Mouse (Mus musculus): Measurements from ENCODE around the gene Fryl. TPM values are rescaled to one million over a fixed set of nuclear protein-coding genes. Genes with fewer than 3 reads are reported as not detected.
"Not testable (repeated sequence)": the region's sequence is repeated elsewhere in the genome, so short reads cannot be mapped to it uniquely, and the experiment has no call there.

Gene Fryl
- polyA plus RNA-seq, 1 experiment from 2014 or later: 47.4 TPM

GRCm38 (mm10) chr5:73004046-73004445, 252.4 kb downstream of the Fryl start:
- no peak for ATAC-seq (ENCODE audit: low FRiP score)
- Histone ChIP-seq H3K36me3 (no peaks in the 10 kb centered on the region), H3K4me2 (replicated peaks) (no peak overlapping the region), H3K4me3 (no peak overlapping the region), H3K9ac (no peak overlapping the region), H3K9me3 (replicated peaks) (no peaks in the 10 kb centered on the region), H3K4me1 (peaks cover 4% of the 10 kb centered on the region; the same call in 1 of the 2 replicates), H3K27ac (no peak overlapping the region), H3K27me3 (peaks cover 33% of the 10 kb centered on the region)
- WGBS: 78% methylated on average over 5 of the region's 5 CpGs

- 95% methylated on average over 1 of the region's 1 CpGs for WGBS
- not testable (repeated sequence) for H3K4me3 ChIP-seq; H3K9ac ChIP-seq; H3K4me2 ChIP-seq (replicated peaks); H3K27me3 ChIP-seq; H3K27ac ChIP-seq; ATAC-seq (ENCODE audit: low FRiP score); H3K36me3 ChIP-seq; H3K9me3 ChIP-seq (replicated peaks)
- peaks cover 15% of the 10 kb centered on the region for H3K4me1 ChIP-seq
These were observed 257.9 kb downstream of the Fryl start for GRCm38 (mm10) chr5:72998546-72998945.

GRCm38 (mm10) chr5:72995379-72995778, 261.0 kb downstream of the Fryl start:
- Histone ChIP-seq H3K27me3 (no peaks in the 10 kb centered on the region), H3K27ac (peak overlapping the region; percentile 64), H3K4me3 (no peak overlapping the region), H3K4me1 (peaks cover 20% of the 10 kb centered on the region), H3K9me3 (replicated peaks) (no peaks in the 10 kb centered on the region), H3K36me3 (no peaks in the 10 kb centered on the region), H3K4me2 (replicated peaks) (peak overlapping the region; percentile 36), H3K9ac (no peak overlapping the region)
- peak; percentile 42 for ATAC-seq (ENCODE audit: low FRiP score)
- WGBS: 11% methylated on average over 10 of the region's 10 CpGs

GRCm38 (mm10) chr5:72994928-72995327, 261.5 kb downstream of the Fryl start:
- no peak for ATAC-seq (ENCODE audit: low FRiP score)
- H3K36me3 ChIP-seq: no peaks in the 10 kb centered on the region
- H3K4me1 ChIP-seq: peaks cover 22% of the 10 kb centered on the region
- no peak overlapping the region for H3K27ac ChIP-seq
- H3K9me3 ChIP-seq (replicated peaks): no peaks in the 10 kb centered on the region
- H3K9ac ChIP-seq: no peak overlapping the region
- no peak overlapping the region for H3K4me3 ChIP-seq
- WGBS: 57% methylated on average over 2 of the region's 2 CpGs
- no peak overlapping the region for H3K4me2 ChIP-seq (replicated peaks)
- no peaks in the 10 kb centered on the region for H3K27me3 ChIP-seq

- ATAC-seq (ENCODE audit: low FRiP score): no peak
- no peaks in the 10 kb centered on the region for H3K9me3 ChIP-seq (replicated peaks)
- no peak overlapping the region for H3K9ac ChIP-seq
- H3K36me3 ChIP-seq: no peaks in the 10 kb centered on the region
- no peak overlapping the region for H3K4me2 ChIP-seq (replicated peaks)
- WGBS: 21% methylated on average over 8 of the region's 8 CpGs
- H3K4me3 ChIP-seq: no peak overlapping the region
- no peak overlapping the region for H3K27ac ChIP-seq
- peaks cover 22% of the 10 kb centered on the region for H3K4me1 ChIP-seq
- H3K27me3 ChIP-seq: no peaks in the 10 kb centered on the region
These were observed 262.0 kb downstream of the Fryl start for GRCm38 (mm10) chr5:72994424-72994823.

- no peak overlapping the region for H3K27ac ChIP-seq
- no peak overlapping the region for H3K4me2 ChIP-seq (replicated peaks)
- H3K36me3 ChIP-seq: no peaks in the 10 kb centered on the region
- H3K4me1 ChIP-seq: peaks cover 22% of the 10 kb centered on the region
- H3K9me3 ChIP-seq (replicated peaks): no peaks in the 10 kb centered on the region
- no peak overlapping the region for H3K9ac ChIP-seq
- no peak for ATAC-seq (ENCODE audit: low FRiP score)
- H3K27me3 ChIP-seq: no peaks in the 10 kb centered on the region
- H3K4me3 ChIP-seq: no peak overlapping the region
- 88% methylated on average over 1 of the region's 1 CpGs for WGBS
These were observed 263.9 kb downstream of the Fryl start for GRCm38 (mm10) chr5:72992474-72992873.

- H3K4me3 ChIP-seq: no peak overlapping the region
- H3K27me3 ChIP-seq: no peaks in the 10 kb centered on the region
- no peaks in the 10 kb centered on the region for H3K36me3 ChIP-seq
- no peak overlapping the region for H3K27ac ChIP-seq
- ATAC-seq (ENCODE audit: low FRiP score): no peak
- no peak overlapping the region for H3K4me2 ChIP-seq (replicated peaks)
- peaks cover 14% of the 10 kb centered on the region for H3K4me1 ChIP-seq
- WGBS: 80% methylated on average over 8 of the region's 8 CpGs
- no peak overlapping the region for H3K9ac ChIP-seq
- H3K9me3 ChIP-seq (replicated peaks): no peaks in the 10 kb centered on the region
These were observed 266.7 kb downstream of the Fryl start for GRCm38 (mm10) chr5:72989756-72990155.

GRCm38 (mm10) chr5:72987786-72988185, 268.6 kb downstream of the Fryl start:
- no peaks in the 10 kb centered on the region for H3K9me3 ChIP-seq (replicated peaks)
- H3K4me3 ChIP-seq: no peak overlapping the region
- 88% methylated on average over 7 of the region's 7 CpGs for WGBS
- H3K36me3 ChIP-seq: no peaks in the 10 kb centered on the region
- H3K4me2 ChIP-seq (replicated peaks): no peak overlapping the region
- H3K9ac ChIP-seq: no peak overlapping the region
- no peaks in the 10 kb centered on the region for H3K27me3 ChIP-seq
- no peak for ATAC-seq (ENCODE audit: low FRiP score)
- 0 out of 2 replicates have a peak, but pooled peaks cover 6% of the 10 kb centered on the region for H3K4me1 ChIP-seq
- no peak overlapping the region for H3K27ac ChIP-seq

- H3K9ac ChIP-seq: no peak overlapping the region
- H3K27ac ChIP-seq: no peak overlapping the region
- H3K27me3 ChIP-seq: no peaks in the 10 kb centered on the region
- no peak overlapping the region for H3K4me2 ChIP-seq (replicated peaks)
- WGBS: 14% methylated on average over 2 of the region's 2 CpGs
- H3K4me3 ChIP-seq: no peak overlapping the region
- peaks cover 13% of the 10 kb centered on the region for H3K36me3 ChIP-seq
- H3K4me1 ChIP-seq: no peaks in the 10 kb centered on the region
- no peak for ATAC-seq (ENCODE audit: low FRiP score)
- H3K9me3 ChIP-seq (replicated peaks): no peaks in the 10 kb centered on the region
These were observed 272.3 kb downstream of the Fryl start for GRCm38 (mm10) chr5:72984091-72984490.

- WGBS: 91% methylated on average over 4 of the region's 4 CpGs
- Histone ChIP-seq H3K4me3 (no peak overlapping the region), H3K27me3 (no peaks in the 10 kb centered on the region), H3K9ac (no peak overlapping the region), H3K9me3 (replicated peaks) (no peaks in the 10 kb centered on the region), H3K27ac (no peak overlapping the region), H3K4me1 (0 out of 2 replicates have a peak, but pooled peaks cover 4% of the 10 kb centered on the region), H3K4me2 (replicated peaks) (no peak overlapping the region), H3K36me3 (peaks cover 38% of the 10 kb centered on the region)
- no peak for ATAC-seq (ENCODE audit: low FRiP score)
These were observed 279.9 kb downstream of the Fryl start for GRCm38 (mm10) chr5:72976539-72976938.

GRCm38 (mm10) chr5:72975996-72976395, 280.4 kb downstream of the Fryl start:
- 93% methylated on average over 6 of the region's 6 CpGs for WGBS
- Histone ChIP-seq H3K4me3 (no peak overlapping the region), H3K9ac (no peak overlapping the region), H3K4me2 (replicated peaks) (no peak overlapping the region), H3K27me3 (no peaks in the 10 kb centered on the region), H3K4me1 (0 out of 2 replicates have a peak, but pooled peaks cover 4% of the 10 kb centered on the region), H3K27ac (no peak overlapping the region), H3K36me3 (peaks cover 36% of the 10 kb centered on the region), H3K9me3 (replicated peaks) (no peaks in the 10 kb centered on the region)
- no peak for ATAC-seq (ENCODE audit: low FRiP score)

GRCm38 (mm10) chr5:72974602-72975001, 281.8 kb downstream of the Fryl start, which contains the start of gene Gm10135:
Gene Gm10135, minus strand, starts transcription at chr5:72974702.
- Histone ChIP-seq H3K9ac (no peak within 1 kb of the TSS), H3K4me1 (0 out of 2 replicates have a peak, but pooled peaks cover 4% of the 10 kb centered on the region), H3K27me3 (no peaks in the 10 kb centered on the region), H3K4me2 (replicated peaks) (no peak within 1 kb of the TSS), H3K9me3 (replicated peaks) (no peaks in the 10 kb centered on the region), H3K36me3 (peaks cover 32% of the 10 kb centered on the region), H3K27ac (no peak within 1 kb of the TSS), H3K4me3 (no peak within 1 kb of the TSS)
- no peak for ATAC-seq (ENCODE audit: low FRiP score)
- WGBS: 98% methylated on average over 7 of the region's 7 CpGs

GRCm38 (mm10) chr5:72972934-72973333, 283.5 kb downstream of the Fryl start:
- Histone ChIP-seq H3K36me3 (peaks cover 44% of the 10 kb centered on the region), H3K27me3 (no peaks in the 10 kb centered on the region), H3K9me3 (replicated peaks) (no peaks in the 10 kb centered on the region), H3K27ac (no peak overlapping the region), H3K4me1 (0 out of 2 replicates have a peak, but pooled peaks cover 4% of the 10 kb centered on the region), H3K9ac (no peak overlapping the region), H3K4me2 (replicated peaks) (no peak overlapping the region), H3K4me3 (no peak overlapping the region)
- no peak for ATAC-seq (ENCODE audit: low FRiP score)
- WGBS: 68% methylated on average over 5 of the region's 5 CpGs

Data from hindbrain, embryonic 12.5 days (tissue).